Mouse (Mus musculus) erythroblast, embryonic 14.5 days (primary cell): ENCODE measurements around the gene Apoc1.

Experiments used
- GATA1 ChIP-seq: IDR thresholded peaks from 2 replicates; pipeline ENCODE4 v1.6.1; 2012; ENCODE audit warnings: low read length, inconsistent platforms, mixed read lengths
- TAL1 ChIP-seq: IDR thresholded peaks from 3 replicates; pipeline ENCODE4 v1.6.1; 2012; ENCODE audit warnings: low read length, inconsistent platforms, mixed read lengths

GRCm38 (mm10) chr7:19726541-19726940 lies 34.1 kb upstream of the Apoc1 start:
- no peak for TF ChIP-seq GATA1
- no peak for TF ChIP-seq TAL1
